Comparison of ENCODE assay signal across 8 mouse cellular contexts in genomic region chr7:143822375-143823265, GRCm38 (mm10). TPM values are rescaled to one million over a fixed set of nuclear protein-coding genes. Genes with fewer than 3 reads are reported as not detected.
DNase-seq lines count a peak whose midpoint lies in the region; ATAC-seq lines count a peak whose summit lies in the region.

Gene Nadsyn1, minus strand, starts transcription at chr7:143822849.
Gene Dhcr7, plus strand, starts transcription at chr7:143823145.

- H3K36me3 ChIP-seq in hindbrain, embryonic 11.5 days (ENCODE audit: control insufficient read depth, insufficient read depth, low read length) = no peaks in the 10 kb centered on the region

- ATAC-seq in hindbrain, embryonic 11.5 days (ENCODE audit: low FRiP score) = peak; percentile 98

- 0% methylated on average over 39 of the region's 40 CpGs for WGBS in hindbrain, embryonic 11.5 days

- no peaks in the 10 kb centered on the region for H3K27me3 ChIP-seq in hindbrain, embryonic 11.5 days (ENCODE audit: control insufficient read depth, insufficient read depth, low read length)

- H3K27ac ChIP-seq in hindbrain, embryonic 11.5 days (ENCODE audit: low read depth, low read length) = peak within 1 kb of the TSS; percentile 31; the same call in 1 of the 2 replicates

- H3K9ac ChIP-seq in hindbrain, embryonic 11.5 days (ENCODE audit: low read depth, low read length) = peak within 1 kb of the TSS; percentile 76

- H3K4me1 ChIP-seq in hindbrain, embryonic 11.5 days (replicated peaks; ENCODE audit: control insufficient read depth, insufficient read depth, low read length) = no peaks in the 10 kb centered on the region

- peak; percentile 98 for DNase-seq in MN1 (ENCODE audit: low spot score)
- peak; percentile 99 for DNase-seq in cerebellum, adult 9-10 months
- peak; percentile 98 to 99 for DNase-seq in frontal cortex, adult 2 months (ENCODE audit: extremely low spot score in 1 of 2, low spot score in 1 of 2)
- DNase-seq in hindbrain, embryonic 11.5 days (ENCODE audit: low spot score) = peak; percentile 99
- DNase-seq in layer of hippocampus, postnatal 10 days (ENCODE audit: low spot score in 2 of 2) = peak; percentile 98 to 99
- DNase-seq in lung, postnatal 10 days = peak; percentile 100
- peak; percentile 100 for DNase-seq in ovary, postnatal 36 days (ENCODE audit: low spot score)
- DNase-seq in thymus, postnatal 25 days = peak; percentile 99

- H3K9me3 ChIP-seq in hindbrain, embryonic 11.5 days (ENCODE audit: control insufficient read depth, low read length) = no peaks in the 10 kb centered on the region

- H3K4me2 ChIP-seq in hindbrain, embryonic 11.5 days (replicated peaks; ENCODE audit: low read depth, low read length) = peak within 1 kb of the TSS; percentile 86

- peak within 1 kb of the TSS; percentile 64 for H3K4me3 ChIP-seq in hindbrain, embryonic 11.5 days (ENCODE audit: low read depth, low read length)

RNA-seq across cellular contexts. Expression of gene Nadsyn1, which starts in this region (rescaled TPM):
- polyA plus RNA-seq in frontal cortex, adult 2 months (2012; rRNA removed) = 7.1 and 7.9 TPM in 2 replicates
- 6.0 and 8.8 TPM in 2 replicates for polyA plus RNA-seq in hindbrain, embryonic 11.5 days (2014; fragmentation: Nextera tagmentation; extraction: Ambion mirVana)
- 1 to 10 TPM; 6.1 to 6.4 TPM for total RNA-seq in layer of hippocampus, postnatal 10 days (2021)

RNA-seq across cellular contexts. Expression of gene Dhcr7, which starts in this region (rescaled TPM):
- 55.5 and 58.7 TPM in 2 replicates for polyA plus RNA-seq in frontal cortex, adult 2 months (2012; rRNA removed)
- 85.7 and 88.4 TPM in 2 replicates for polyA plus RNA-seq in hindbrain, embryonic 11.5 days (2014; fragmentation: Nextera tagmentation; extraction: Ambion mirVana)
- total RNA-seq in layer of hippocampus, postnatal 10 days (2021) = 10 to 100 TPM; 80.0 to 85.0 TPM

Comparison
In these comparisons a context has a peak if more than half of its experiments do, and no peak if none do; other contexts are left out.
1. Peak in every context shown above with its lines: DNase-seq, ATAC-seq, H3K4me3 ChIP-seq and H3K27ac ChIP-seq.